Mouse (Mus musculus) MEL (cell line): ENCODE data around the gene Soga1. TPM values are rescaled to one million over a fixed set of nuclear protein-coding genes. Genes with fewer than 3 reads are reported as not detected.

Experiments
- DNase-seq: peaks from one replicate; pipeline ENCODE4 v3.0.0; 2011; ENCODE audit warnings: low read depth, low spot score
- H3K27ac ChIP-seq: 2 replicates; pipeline ENCODE4 v1.5.1; 2012; ENCODE audit warnings: low read depth, mild to moderate bottlenecking, control low read depth, low read length, moderate library complexity; ENCODE audit not compliant: control insufficient read depth
- H3K27me3 ChIP-seq, 2 experiments: fragments of 150-350 bp in 1 of 2; sonication (generic) in 1 of 2; 2 replicates each; pipeline ENCODE4 v1.6.1; 2012; ENCODE audit warnings: low read length in 2 of 2, mild to moderate bottlenecking in 2 of 2, improper control_type of control experiment in 1 of 2, moderate library complexity in 1 of 2; ENCODE audit not compliant: insufficient read depth in 2 of 2, control insufficient read depth in 1 of 2
- H3K36me3 ChIP-seq, 2 experiments: 2 replicates each; pipeline ENCODE4 v1.6.1; 2012 to 2014; ENCODE audit warnings: low read length in 2 of 2, improper control_type of control experiment in 1 of 2, inconsistent platforms in 1 of 2, mild to moderate bottlenecking in 1 of 2; ENCODE audit not compliant: insufficient read depth in 2 of 2, control insufficient read depth in 1 of 2
- H3K4me1 ChIP-seq, 2 experiments: fragments of 150-350 bp in 1 of 2; sonication (generic) in 1 of 2; 2 replicates each; pipeline ENCODE4 v1.6.1; 2012; ENCODE audit warnings: low read length in 2 of 2, improper control_type of control experiment in 1 of 2, mild to moderate bottlenecking in 1 of 2; ENCODE audit not compliant: insufficient read depth in 2 of 2, control insufficient read depth in 1 of 2
- H3K4me3 ChIP-seq, 2 experiments: fragments of 150-350 bp in 1 of 2; sonication (generic) in 1 of 2; 2 replicates each; pipeline ENCODE4 v1.5.1; 2012; ENCODE audit warnings: low read depth in 2 of 2, low read length in 2 of 2, mild to moderate bottlenecking in 2 of 2, moderate library complexity in 2 of 2, control low read depth in 1 of 2, improper control_type of control experiment in 1 of 2; ENCODE audit not compliant: control insufficient read depth in 1 of 2, insufficient read depth in 1 of 2
- H3K79me2 ChIP-seq: 2 replicates; pipeline ENCODE4 v1.6.1; 2012; ENCODE audit warnings: mild to moderate bottlenecking, low read length, moderate library complexity; ENCODE audit not compliant: control insufficient read depth, poor library complexity, insufficient read depth
- H3K9ac ChIP-seq: 2 replicates; pipeline ENCODE4 v1.6.1; 2012; ENCODE audit warnings: low read depth, mild to moderate bottlenecking, control low read depth, low read length, moderate library complexity; ENCODE audit not compliant: control insufficient read depth, poor library complexity, severe bottlenecking
- H3K9me3 ChIP-seq: fragments of 150-350 bp; sonication (generic); replicated peaks from 2 replicates; pipeline ENCODE4 v1.6.1; 2012; ENCODE audit warnings: mild to moderate bottlenecking, low read length, improper control_type of control experiment, moderate library complexity; ENCODE audit not compliant: insufficient read depth
- BHLHE40 ChIP-seq: IDR thresholded peaks from 2 replicates; pipeline ENCODE4 v1.6.1; 2012; ENCODE audit warnings: low read depth, mild to moderate bottlenecking, inconsistent platforms, low read length, improper control_type of control experiment, borderline replicate concordance
- CHD1 ChIP-seq: IDR thresholded peaks from 2 replicates; pipeline ENCODE4 v1.6.1; 2012; ENCODE audit warnings: low read depth, mild to moderate bottlenecking, inconsistent platforms, low read length, improper control_type of control experiment
- E2F4 ChIP-seq: IDR thresholded peaks from 2 replicates; pipeline ENCODE4 v1.6.1; 2011; ENCODE audit warnings: low read depth, low read length, improper control_type of control experiment, borderline replicate concordance
- ETS1 ChIP-seq: IDR thresholded peaks from 2 replicates; pipeline ENCODE4 v1.6.1; 2012; ENCODE audit warnings: low read depth, mild to moderate bottlenecking, inconsistent platforms, low read length, improper control_type of control experiment, moderate library complexity
- GABPA ChIP-seq: IDR thresholded peaks from 2 replicates; pipeline ENCODE4 v1.6.1; 2012; ENCODE audit warnings: low read depth, mild to moderate bottlenecking, inconsistent platforms, low read length, improper control_type of control experiment, moderate library complexity
- HCFC1 ChIP-seq: IDR thresholded peaks from 2 replicates; pipeline ENCODE4 v1.6.1; 2012; ENCODE audit warnings: low read depth, mild to moderate bottlenecking, inconsistent platforms, low read length, improper control_type of control experiment, moderate library complexity
- JUND ChIP-seq: IDR thresholded peaks from 2 replicates; pipeline ENCODE4 v1.6.1; 2011; ENCODE audit warnings: low read depth, mild to moderate bottlenecking, improper control_type of control experiment, low read length
- KAT2A ChIP-seq: conservative IDR thresholded peaks from 2 replicates; pipeline ENCODE4 v1.6.1; 2012; ENCODE audit warnings: low read depth, low read length, improper control_type of control experiment, inconsistent platforms
- MAFK ChIP-seq: IDR thresholded peaks from 2 replicates; pipeline ENCODE4 v1.6.1; 2011; ENCODE audit warnings: low read depth, mild to moderate bottlenecking, low read length, improper control_type of control experiment, borderline replicate concordance
- MAX ChIP-seq: IDR thresholded peaks from 2 replicates; pipeline ENCODE4 v1.6.1; 2011; ENCODE audit warnings: low read length, improper control_type of control experiment
- NELFE ChIP-seq: IDR thresholded peaks from 2 replicates; pipeline ENCODE4 v1.6.1; 2011; ENCODE audit warnings: low read depth, low read length, improper control_type of control experiment
- NRF1 ChIP-seq: IDR thresholded peaks from 2 replicates; pipeline ENCODE4 v1.6.1; 2014; ENCODE audit warnings: low read depth, mild to moderate bottlenecking, inconsistent platforms, low read length, improper control_type of control experiment, moderate library complexity; ENCODE audit not compliant: poor library complexity, insufficient read depth, severe bottlenecking
- POLR2A ChIP-seq, 2 experiments: IDR thresholded peaks; 2 replicates each; pipeline ENCODE4 v1.6.1; 2011 to 2012; ENCODE audit warnings: low read length in 2 of 2, mild to moderate bottlenecking in 2 of 2, control low read depth in 1 of 2, improper control_type of control experiment in 1 of 2, low read depth in 1 of 2, moderate library complexity in 1 of 2; ENCODE audit not compliant: control insufficient read depth in 1 of 2, insufficient read depth in 1 of 2, poor library complexity in 1 of 2
- POLR2AphosphoS2 ChIP-seq: IDR thresholded peaks from 2 replicates; pipeline ENCODE4 v1.6.1; 2011; ENCODE audit warnings: low read length, improper control_type of control experiment
- RAD21 ChIP-seq: IDR thresholded peaks from 2 replicates; pipeline ENCODE4 v1.6.1; 2011; ENCODE audit warnings: mild to moderate bottlenecking, low read depth, low read length, improper control_type of control experiment
- RCOR1 ChIP-seq: IDR thresholded peaks from 2 replicates; pipeline ENCODE4 v1.6.1; 2012; ENCODE audit warnings: low read depth, mild to moderate bottlenecking, inconsistent platforms, low read length, improper control_type of control experiment
- SIN3A ChIP-seq: IDR thresholded peaks from 2 replicates; pipeline ENCODE4 v1.6.1; 2012; ENCODE audit warnings: low read length, improper control_type of control experiment, inconsistent platforms
- TBP ChIP-seq: IDR thresholded peaks from 2 replicates; pipeline ENCODE4 v1.8.0; 2011; ENCODE audit warnings: low read depth, low read length, improper control_type of control experiment
- TCF12 ChIP-seq: IDR thresholded peaks from 2 replicates; pipeline ENCODE4 v1.6.1; 2014; ENCODE audit warnings: low read depth, mild to moderate bottlenecking, inconsistent platforms, low read length, improper control_type of control experiment, moderate library complexity
- UBTF ChIP-seq: IDR thresholded peaks from 2 replicates; pipeline ENCODE4 v1.6.1; 2012; ENCODE audit warnings: low read depth, mild to moderate bottlenecking, inconsistent platforms, low read length, improper control_type of control experiment, moderate library complexity, borderline replicate concordance; ENCODE audit not compliant: insufficient read depth
- USF2 ChIP-seq, 2 experiments: IDR thresholded peaks; 2 replicates each; pipeline ENCODE4 v1.6.1; 2011 to 2012; ENCODE audit warnings: improper control_type of control experiment in 2 of 2, low read length in 2 of 2, borderline replicate concordance in 1 of 2, inconsistent platforms in 1 of 2, low read depth in 1 of 2, mild to moderate bottlenecking in 1 of 2; ENCODE audit not compliant: insufficient read depth in 1 of 2
- ZC3H11A ChIP-seq: IDR thresholded peaks from 2 replicates; pipeline ENCODE4 v1.6.1; 2012; ENCODE audit warnings: low read depth, mild to moderate bottlenecking, inconsistent platforms, low read length, improper control_type of control experiment
- ZKSCAN1 ChIP-seq: IDR thresholded peaks from 2 replicates; pipeline ENCODE4 v1.6.1; 2012; ENCODE audit warnings: low read depth, mild to moderate bottlenecking, inconsistent platforms, low read length, improper control_type of control experiment, moderate library complexity
- ZMIZ1 ChIP-seq: IDR thresholded peaks from 2 replicates; pipeline ENCODE4 v1.6.1; 2012; ENCODE audit warnings: low read depth, mild to moderate bottlenecking, inconsistent platforms, low read length, improper control_type of control experiment, moderate library complexity
- polyA plus RNA-seq, 2 experiments: library from polyadenylated mRNA; stranded (reverse) in 1 of 2; unstranded in 1 of 2; fragments of >175 nt in 1 of 2; fragments of >200 nt in 1 of 2; gene quantifications; 2 replicates each; pipeline versions ENCODE4 v1.2.1 to v1.2.4; 2012; ENCODE audit warnings: low replicate concordance in 2 of 2, low read depth in 1 of 2; ENCODE audit not compliant: insufficient read length in 2 of 2, insufficient read depth in 1 of 2, missing spikeins in 1 of 2
- total RNA-seq: library from RNA; depleted of rRNA; stranded (reverse); fragments of 300-350 nt; gene quantifications from 2 replicates; pipeline ENCODE4 v1.2.3, GENCODE M21; 2012

Gene Soga1
- total and polyA plus RNA-seq, 3 experiments = 0.50 to 2.0 TPM; not detected in 1

- TF ChIP-seq JUND (no peak), POLR2A (IDR thresholded peaks at IDR 0.05; ENCODE audit: control insufficient read depth in 1 of 2, insufficient read depth in 1 of 2, low read depth in 1 of 2, low read length in 2 of 2, poor library complexity in 1 of 2) (no peak), MAFK (no peak), POLR2AphosphoS2 (no peak)
- Histone ChIP-seq H3K4me3 (no peak overlapping the region), H3K4me1 (no peaks in the 10 kb centered on the region), H3K79me2 (no peaks in the 10 kb centered on the region), H3K9me3 (no peaks in the 10 kb centered on the region), H3K27ac (no peak overlapping the region), H3K27me3 (no peaks in the 10 kb centered on the region), H3K36me3 (no peaks in the 10 kb centered on the region), H3K9ac (no peak overlapping the region)
- no peak for DNase-seq
Measured at GRCm38 (mm10) chr2:156976711-156977110, 102.3 kb downstream of the Soga1 start.

- DNase-seq = no peak
- no peak overlapping the region for H3K27ac ChIP-seq
- no peak for TF ChIP-seq TCF12
- TF ChIP-seq POLR2AphosphoS2 = no peak
- no peak for TF ChIP-seq MAFK
- no peak for TF ChIP-seq ZMIZ1
- no peak for TF ChIP-seq RCOR1
- TF ChIP-seq TBP = no peak
- TF ChIP-seq KAT2A = no peak
- no peak for TF ChIP-seq MAX
- no peak for TF ChIP-seq CHD1
- no peak for TF ChIP-seq RAD21
- TF ChIP-seq, all 39 proteins: peak for 0
- no peak overlapping the region for H3K9ac ChIP-seq
- no peaks in the 10 kb centered on the region; a peak in 1 of 4 replicates for H3K36me3 ChIP-seq
- H3K4me3 ChIP-seq = no peak overlapping the region
- H3K9me3 ChIP-seq = no peaks in the 10 kb centered on the region
- H3K27me3 ChIP-seq = no peaks in the 10 kb centered on the region
- no peaks in the 10 kb centered on the region for H3K79me2 ChIP-seq
- no peaks in the 10 kb centered on the region for H3K4me1 ChIP-seq
Measured at GRCm38 (mm10) chr2:156974967-156975366, 104.1 kb downstream of the Soga1 start.

- Histone ChIP-seq H3K9me3 (no peaks in the 10 kb centered on the region), H3K27ac (no peak overlapping the region), H3K4me1 (no peaks in the 10 kb centered on the region), H3K79me2 (no peaks in the 10 kb centered on the region), H3K9ac (no peak overlapping the region), H3K27me3 (no peaks in the 10 kb centered on the region)
- DNase-seq = no peak
- TF ChIP-seq USF2 (IDR thresholded peaks at IDR 0.05; ENCODE audit: borderline replicate concordance in 1 of 2, insufficient read depth in 1 of 2, low read depth in 1 of 2, low read length in 2 of 2) (no peak), UBTF (no peak), GABPA (no peak), ZC3H11A (no peak), BHLHE40 (no peak), RAD21 (no peak), POLR2AphosphoS2 (no peak), ZKSCAN1 (no peak), NRF1 (no peak), HCFC1 (no peak), ZMIZ1 (no peak), NELFE (no peak), TCF12 (no peak), SIN3A (no peak), MAX (no peak), E2F4 (no peak), ETS1 (no peak)
- TF ChIP-seq, all 39 proteins: peak for 0
- Histone ChIP-seq H3K36me3 (no peaks in the 10 kb centered on the region; a peak in 1 of 4 replicates), H3K4me3 (no peak overlapping the region)
Measured at GRCm38 (mm10) chr2:156973316-156974100, 105.5 kb downstream of the Soga1 start.
